Mouse (Mus musculus): ENCODE results near the gene Cox17. TPM values are rescaled to one million over a fixed set of nuclear protein-coding genes. Genes with fewer than 3 reads are reported as not detected.
"Not testable (repeated sequence)": the region's sequence is repeated elsewhere in the genome, so short reads cannot be mapped to it uniquely, and the experiment has no call there.

Gene Cox17
- polyA plus RNA-seq, 1 experiment: 76.2 TPM

GRCm38 (mm10) chr16:38329340-38329739, 17.5 kb upstream of the Cox17 start:
- peak; percentile 30; the same call in 1 of the 2 replicates for TF ChIP-seq CTCF (IDR thresholded peaks at IDR 0.05; ENCODE audit: extremely low read depth, insufficient read length, insufficient replicate concordance, low read depth, low read length)
- no peak for TF ChIP-seq POLR2A (IDR thresholded peaks at IDR 0.05; ENCODE audit: low read depth, low read length)
- H3K27ac ChIP-seq (ENCODE audit: insufficient read depth, low read depth, low read length): no peak overlapping the region
- H3K4me1 ChIP-seq (ENCODE audit: control insufficient read depth, insufficient read depth, insufficient read length, low read length): peaks cover 3% of the 10 kb centered on the region; the same call in 1 of the 2 replicates
- WGBS: 89% methylated on average over 3 of the region's 3 CpGs
- H3K4me3 ChIP-seq (ENCODE audit: low read depth, low read length): no peak overlapping the region
- no peaks in the 10 kb centered on the region for H3K27me3 ChIP-seq (ENCODE audit: control insufficient read depth, insufficient read depth, low read length)
- H3K36me3 ChIP-seq (ENCODE audit: control insufficient read depth, insufficient read depth, low read length): no peaks in the 10 kb centered on the region

GRCm38 (mm10) chr16:38334431-38334830, 12.4 kb upstream of the Cox17 start:
- WGBS: 19% methylated on average over 6 of the region's 6 CpGs
- TF ChIP-seq CTCF (IDR thresholded peaks at IDR 0.05; ENCODE audit: extremely low read depth, insufficient read length, insufficient replicate concordance, low read depth, low read length) (no peak), POLR2A (IDR thresholded peaks at IDR 0.05; ENCODE audit: low read depth, low read length) (no peak)
- Histone ChIP-seq H3K36me3 (ENCODE audit: control insufficient read depth, insufficient read depth, low read length) (no peaks in the 10 kb centered on the region), H3K27ac (ENCODE audit: insufficient read depth, low read depth, low read length) (no peak overlapping the region), H3K4me1 (ENCODE audit: control insufficient read depth, insufficient read depth, insufficient read length, low read length) (peaks cover 3% of the 10 kb centered on the region; the same call in 1 of the 2 replicates), H3K4me3 (ENCODE audit: low read depth, low read length) (no peak overlapping the region), H3K27me3 (ENCODE audit: control insufficient read depth, insufficient read depth, low read length) (no peaks in the 10 kb centered on the region)

- H3K27ac ChIP-seq (ENCODE audit: insufficient read depth, low read depth, low read length); H3K27me3 ChIP-seq (ENCODE audit: control insufficient read depth, insufficient read depth, low read length); H3K36me3 ChIP-seq (ENCODE audit: control insufficient read depth, insufficient read depth, low read length); H3K4me1 ChIP-seq (ENCODE audit: control insufficient read depth, insufficient read depth, insufficient read length, low read length); H3K4me3 ChIP-seq (ENCODE audit: low read depth, low read length): not testable (repeated sequence)
- peak; percentile 21; the same call in 1 of the 2 replicates for TF ChIP-seq CTCF (IDR thresholded peaks at IDR 0.05; ENCODE audit: extremely low read depth, insufficient read length, insufficient replicate concordance, low read depth, low read length)
- 91% methylated on average over 4 of the region's 4 CpGs for WGBS
These were observed 8.7 kb upstream of the Cox17 start for GRCm38 (mm10) chr16:38338077-38338476.

- no peak for TF ChIP-seq POLR2A (IDR thresholded peaks at IDR 0.05; ENCODE audit: low read depth, low read length)
- TF ChIP-seq CTCF (IDR thresholded peaks at IDR 0.05; ENCODE audit: extremely low read depth, insufficient read length, insufficient replicate concordance, low read depth, low read length): no peak
- 11% methylated on average over 30 of the region's 30 CpGs for WGBS
- H3K27me3 ChIP-seq (ENCODE audit: control insufficient read depth, insufficient read depth, low read length): no peaks in the 10 kb centered on the region
- 0 out of 2 replicates have a peak within 1 kb of the TSS, but pooled peaks have one; percentile 44 for H3K27ac ChIP-seq (ENCODE audit: insufficient read depth, low read depth, low read length)
- H3K36me3 ChIP-seq (ENCODE audit: control insufficient read depth, insufficient read depth, low read length): no peaks in the 10 kb centered on the region
- H3K4me3 ChIP-seq (ENCODE audit: low read depth, low read length): peak within 1 kb of the TSS; percentile 48
- peaks cover 7% of the 10 kb centered on the region; the same call in 1 of the 2 replicates for H3K4me1 ChIP-seq (ENCODE audit: control insufficient read depth, insufficient read depth, insufficient read length, low read length)
These were observed 5.1 kb upstream of the Cox17 start, which contains the start of gene Maats1 for GRCm38 (mm10) chr16:38341396-38342324. Gene Maats1 (minus strand): TSS chr16:38342143.

GRCm38 (mm10) chr16:38344941-38345725, 1.7 kb upstream of the Cox17 start:
- TF ChIP-seq POLR2A (IDR thresholded peaks at IDR 0.05; ENCODE audit: low read depth, low read length) (no peak), CTCF (IDR thresholded peaks at IDR 0.05; ENCODE audit: extremely low read depth, insufficient read length, insufficient replicate concordance, low read depth, low read length) (no peak)
- Histone ChIP-seq H3K36me3 (ENCODE audit: control insufficient read depth, insufficient read depth, low read length) (peaks cover 8% of the 10 kb centered on the region; the same call in 1 of the 2 replicates), H3K4me3 (ENCODE audit: low read depth, low read length) (no peak overlapping the region), H3K27ac (ENCODE audit: insufficient read depth, low read depth, low read length) (peak overlapping the region; percentile 66), H3K27me3 (ENCODE audit: control insufficient read depth, insufficient read depth, low read length) (no peaks in the 10 kb centered on the region), H3K4me1 (ENCODE audit: control insufficient read depth, insufficient read depth, insufficient read length, low read length) (peaks cover 7% of the 10 kb centered on the region; the same call in 1 of the 2 replicates)
- 27% methylated on average over 3 of the region's 3 CpGs for WGBS

- Histone ChIP-seq H3K36me3 (ENCODE audit: control insufficient read depth, insufficient read depth, low read length) (peaks cover 26% of the 10 kb centered on the region), H3K27me3 (ENCODE audit: control insufficient read depth, insufficient read depth, low read length) (no peaks in the 10 kb centered on the region), H3K27ac (ENCODE audit: insufficient read depth, low read depth, low read length) (no peak overlapping the region), H3K4me1 (ENCODE audit: control insufficient read depth, insufficient read depth, insufficient read length, low read length) (peaks cover 4% of the 10 kb centered on the region; the same call in 1 of the 2 replicates), H3K4me3 (ENCODE audit: low read depth, low read length) (no peak overlapping the region; the same call in 1 of the 2 replicates)
- TF ChIP-seq CTCF (IDR thresholded peaks at IDR 0.05; ENCODE audit: extremely low read depth, insufficient read length, insufficient replicate concordance, low read depth, low read length): no peak
- TF ChIP-seq POLR2A (IDR thresholded peaks at IDR 0.05; ENCODE audit: low read depth, low read length): no peak
- 42% methylated on average over 6 of the region's 6 CpGs for WGBS
These were observed 797 bp downstream of the Cox17 start for GRCm38 (mm10) chr16:38347588-38347987.

Data from small intestine, adult 2 months (tissue).